8 mouse cellular contexts compared by ENCODE assay signal in genomic region chr17:56036901-56037287, GRCm38 (mm10). TPM values are rescaled to one million over a fixed set of nuclear protein-coding genes. Genes with fewer than 3 reads are reported as not detected.
DNase-seq lines count a peak whose midpoint lies in the region; ATAC-seq and TF ChIP-seq lines count a peak whose summit lies in the region.

No protein-coding gene starts in this region.

- no peak for TF ChIP-seq POLR2A in cerebellum, adult 2 months (IDR thresholded peaks at IDR 0.05; ENCODE audit: borderline replicate concordance, insufficient read depth, low read length)
- TF ChIP-seq POLR2A in spleen, adult 2 months (IDR thresholded peaks at IDR 0.05; ENCODE audit: low read depth, low read length) = no peak

- no peaks in the 10 kb centered on the region for H3K27me3 ChIP-seq in cerebellum, adult 2 months (ENCODE audit: control insufficient read depth, insufficient read depth, low read length)
- H3K27me3 ChIP-seq in spleen, adult 2 months (ENCODE audit: control insufficient read depth, insufficient read depth, low read length) = no peaks in the 10 kb centered on the region
- H3K27me3 ChIP-seq in limb, embryonic 15.5 days = no peaks in the 10 kb centered on the region
- H3K27me3 ChIP-seq in stomach, embryonic 16.5 days (ENCODE audit: control insufficient read depth, insufficient read depth, low read length) = no peaks in the 10 kb centered on the region

- no peaks in the 10 kb centered on the region for H3K36me3 ChIP-seq in spleen, adult 2 months (ENCODE audit: control insufficient read depth, insufficient read depth, low read length)
- H3K36me3 ChIP-seq in limb, embryonic 15.5 days = peaks cover 27% of the 10 kb centered on the region
- H3K36me3 ChIP-seq in stomach, embryonic 16.5 days (ENCODE audit: control insufficient read depth, insufficient read depth, low read length) = no peaks in the 10 kb centered on the region

- peak overlapping the region; percentile 44 for H3K4me2 ChIP-seq in limb, embryonic 15.5 days
- H3K4me2 ChIP-seq in stomach, embryonic 16.5 days (ENCODE audit: low read depth, low read length) = peak overlapping the region; percentile 56

- DNase-seq in cerebellum, adult 2 months = no peak
- no peak for DNase-seq in cerebellum, postnatal 25 days
- no peak for DNase-seq in spleen, adult 2 months (ENCODE audit: low read depth in 1 of 2, low spot score in 2 of 2)
- DNase-seq in spleen, postnatal 10 days (ENCODE audit: low spot score in 2 of 2) = no peak
- DNase-seq in layer of hippocampus, adult 9-11 months = no peak
- no peak for DNase-seq in Muller cell, postnatal 12 days (ENCODE audit: inconsistent ontology term)

- no peak for ATAC-seq in limb, embryonic 15.5 days (ENCODE audit: insufficient number of reproducible peaks, low FRiP score, low TSS enrichment, low read depth)
- no peak for ATAC-seq in stomach, embryonic 16.5 days (ENCODE audit: insufficient read depth, low FRiP score)

- no peak for TF ChIP-seq CTCF in cerebellum, adult 2 months (IDR thresholded peaks at IDR 0.05; ENCODE audit: borderline replicate concordance, insufficient read depth, low read depth, low read length)
- no peak for TF ChIP-seq CTCF in spleen, adult 2 months (IDR thresholded peaks at IDR 0.05; ENCODE audit: extremely low read depth, insufficient read depth, insufficient read length, insufficient replicate concordance)

- no peaks in the 10 kb centered on the region for H3K9me3 ChIP-seq in limb, embryonic 15.5 days
- no peaks in the 10 kb centered on the region for H3K9me3 ChIP-seq in stomach, embryonic 16.5 days (replicated peaks; ENCODE audit: control insufficient read depth, low read length)

- H3K9ac ChIP-seq in limb, embryonic 15.5 days = 0 out of 2 replicates have a peak overlapping the region, but pooled peaks have one; percentile 39
- H3K9ac ChIP-seq in stomach, embryonic 16.5 days (ENCODE audit: low read length) = peak overlapping the region; percentile 68

- WGBS in cerebellum, adult 2 months = 30% methylated on average over 13 of the region's 13 CpGs
- 35% methylated on average over 13 of the region's 13 CpGs for WGBS in spleen, adult 2 months
- WGBS in limb, embryonic 15.5 days = 36% methylated on average over 13 of the region's 13 CpGs
- WGBS in stomach, embryonic 16.5 days = 33% methylated on average over 13 of the region's 13 CpGs

- peak overlapping the region; percentile 50 for H3K4me3 ChIP-seq in cerebellum, adult 2 months (replicated peaks; ENCODE audit: insufficient read depth, low read depth, low read length)
- peak overlapping the region; percentile 46 for H3K4me3 ChIP-seq in spleen, adult 2 months (ENCODE audit: extremely low read depth, insufficient read depth, insufficient read length)
- H3K4me3 ChIP-seq in limb, embryonic 15.5 days = peak overlapping the region; percentile 88
- peak overlapping the region; percentile 38 for H3K4me3 ChIP-seq in stomach, embryonic 16.5 days (replicated peaks; ENCODE audit: low read length)

- peaks cover 18% of the 10 kb centered on the region for H3K4me1 ChIP-seq in cerebellum, adult 2 months (ENCODE audit: control insufficient read depth, insufficient read depth, low read length)
- H3K4me1 ChIP-seq in spleen, adult 2 months (ENCODE audit: control insufficient read depth, insufficient read depth, insufficient read length) = peaks cover 22% of the 10 kb centered on the region; the same call in 1 of the 2 replicates
- H3K4me1 ChIP-seq in limb, embryonic 15.5 days = peaks cover 54% of the 10 kb centered on the region
- peaks cover 46% of the 10 kb centered on the region for H3K4me1 ChIP-seq in stomach, embryonic 16.5 days (ENCODE audit: control insufficient read depth, insufficient read depth, low read length)

- H3K27ac ChIP-seq in cerebellum, adult 2 months (ENCODE audit: insufficient read depth, low read length) = peak overlapping the region; percentile 21; the same call in 1 of the 2 replicates
- no peak overlapping the region for H3K27ac ChIP-seq in spleen, adult 2 months (ENCODE audit: insufficient read depth, low read length)
- 0 out of 2 replicates have a peak overlapping the region, but pooled peaks have one; percentile 8 for H3K27ac ChIP-seq in limb, embryonic 15.5 days
- 0 out of 2 replicates have a peak overlapping the region, but pooled peaks have one; percentile 24 for H3K27ac ChIP-seq in stomach, embryonic 16.5 days (ENCODE audit: low read length)

RNA-seq across cellular contexts. Expression of gene Sh3gl1, which starts 0.5 kb away (rescaled TPM):
- 69.5 and 82.5 TPM in 2 replicates for polyA plus RNA-seq in cerebellum, adult 2 months (2012; rRNA removed)
- polyA plus RNA-seq in spleen, adult 2 months (2012; rRNA removed) = 72.3 and 80.8 TPM in 2 replicates
- 210 and 217 TPM in 2 replicates for polyA plus RNA-seq in limb, embryonic 15.5 days (2015; fragmentation: Nextera tagmentation; extraction: Ambion mirVana)
- 145 and 154 TPM in 2 replicates for polyA plus RNA-seq in stomach, embryonic 16.5 days (2015; fragmentation: Nextera tagmentation; extraction: Ambion mirVana)

RNA-seq across cellular contexts. Expression of gene Chaf1a, which starts 3.3 kb away (rescaled TPM):
- 2.9 and 3.3 TPM in 2 replicates for polyA plus RNA-seq in cerebellum, adult 2 months (2012; rRNA removed)
- polyA plus RNA-seq in spleen, adult 2 months (2012; rRNA removed) = 2.8 and 4.3 TPM in 2 replicates
- polyA plus RNA-seq in limb, embryonic 15.5 days (2015; fragmentation: Nextera tagmentation; extraction: Ambion mirVana) = 19.1 and 21.4 TPM in 2 replicates
- 16.3 and 17.8 TPM in 2 replicates for polyA plus RNA-seq in stomach, embryonic 16.5 days (2015; fragmentation: Nextera tagmentation; extraction: Ambion mirVana)

RNA-seq across cellular contexts. Expression of gene Mpnd, which starts 31.4 kb away (rescaled TPM):
- 183 and 193 TPM in 2 replicates for polyA plus RNA-seq in cerebellum, adult 2 months (2012; rRNA removed)
- 76.7 and 135 TPM in 2 replicates for polyA plus RNA-seq in spleen, adult 2 months (2012; rRNA removed)
- 71.2 and 82.9 TPM in 2 replicates for polyA plus RNA-seq in limb, embryonic 15.5 days (2015; fragmentation: Nextera tagmentation; extraction: Ambion mirVana)
- 52.0 and 60.7 TPM in 2 replicates for polyA plus RNA-seq in stomach, embryonic 16.5 days (2015; fragmentation: Nextera tagmentation; extraction: Ambion mirVana)

RNA-seq across cellular contexts. Expression of gene Stap2, which starts 31.5 kb away (rescaled TPM):
- polyA plus RNA-seq in cerebellum, adult 2 months (2012; rRNA removed) = 51.8 and 64.1 TPM in 2 replicates
- polyA plus RNA-seq in spleen, adult 2 months (2012; rRNA removed) = 9.1 and 12.0 TPM in 2 replicates
- polyA plus RNA-seq in limb, embryonic 15.5 days (2015; fragmentation: Nextera tagmentation; extraction: Ambion mirVana) = 26.0 and 28.2 TPM in 2 replicates
- 41.2 and 53.7 TPM in 2 replicates for polyA plus RNA-seq in stomach, embryonic 16.5 days (2015; fragmentation: Nextera tagmentation; extraction: Ambion mirVana)

RNA-seq across cellular contexts. Expression of gene Ubxn6, which starts 37.9 kb away (rescaled TPM):
- 114 TPM in 2 replicates for polyA plus RNA-seq in cerebellum, adult 2 months (2012; rRNA removed)
- 45.3 and 56.4 TPM in 2 replicates for polyA plus RNA-seq in spleen, adult 2 months (2012; rRNA removed)
- 42.1 and 45.6 TPM in 2 replicates for polyA plus RNA-seq in limb, embryonic 15.5 days (2015; fragmentation: Nextera tagmentation; extraction: Ambion mirVana)
- 39.4 and 42.1 TPM in 2 replicates for polyA plus RNA-seq in stomach, embryonic 16.5 days (2015; fragmentation: Nextera tagmentation; extraction: Ambion mirVana)

Comparison
In these comparisons a context has a peak if more than half of its experiments do, and no peak if none do; other contexts are left out.
1. H3K4me3 ChIP-seq: peak in every context shown above with its lines; median percentile 88 in limb, embryonic 15.5 days; 50 in cerebellum, adult 2 months; 46 in spleen, adult 2 months; 38 in stomach, embryonic 16.5 days.